Mouse (Mus musculus) monocyte, adult 2 months (primary cell): ENCODE measurements around the gene Klhdc3.

Experiments
- DNase-seq, 2 experiments: peaks; one replicate each; pipeline ENCODE4 v3.0.0; 2022; ENCODE audit warnings: low spot score in 2 of 2, low read depth in 1 of 2

The Klhdc3 gene

GRCm38 (mm10) chr17:46702506-46702905 lies 21.8 kb upstream of the Klhdc3 start:
- DNase-seq: no peak

DNA sequence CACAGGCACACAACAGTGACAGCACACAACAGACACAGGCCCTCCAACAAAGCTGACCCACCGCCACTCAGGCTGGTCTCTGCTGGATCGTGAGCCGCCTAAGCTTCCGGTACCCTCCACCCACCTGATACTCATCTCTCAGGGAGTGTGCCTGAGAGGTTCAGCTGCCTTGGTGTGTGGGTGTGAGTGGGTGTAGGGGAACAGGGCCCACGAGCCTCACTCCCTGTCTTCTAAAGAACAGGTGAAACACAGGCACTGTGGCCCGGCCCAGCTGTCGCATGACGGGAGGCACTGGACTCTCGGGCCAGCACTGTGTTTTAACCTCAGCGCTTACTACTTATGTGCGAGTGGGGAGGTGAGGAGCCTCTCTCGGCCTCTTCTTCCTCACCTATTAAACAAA lies 21.4 kb upstream of the Klhdc3 start:
- DNase-seq: no peak

DNA sequence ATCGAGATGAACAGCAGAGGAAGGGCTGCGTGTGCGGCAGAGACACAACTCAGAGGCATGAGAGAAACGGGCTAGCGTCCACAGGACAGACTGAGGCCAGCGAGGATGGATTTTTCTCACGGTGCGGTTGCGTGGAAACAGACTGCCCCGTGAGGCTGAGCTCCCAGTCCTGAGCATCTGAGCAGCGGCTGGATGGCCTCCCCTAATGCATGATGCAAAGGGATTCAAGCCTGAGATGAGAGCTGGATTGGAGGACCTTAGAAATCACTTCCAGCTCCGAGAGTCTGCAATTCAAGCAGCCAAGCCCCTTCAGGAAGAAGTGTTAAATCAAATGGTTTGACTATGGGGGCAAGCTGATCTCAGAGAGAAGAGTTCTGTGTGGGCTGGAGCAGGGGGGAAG lies 20.8 kb upstream of the Klhdc3 start:
- DNase-seq: no peak

GRCm38 (mm10) chr17:46699912-46700311 lies 19.2 kb upstream of the Klhdc3 start:
- no peak for DNase-seq

DNA sequence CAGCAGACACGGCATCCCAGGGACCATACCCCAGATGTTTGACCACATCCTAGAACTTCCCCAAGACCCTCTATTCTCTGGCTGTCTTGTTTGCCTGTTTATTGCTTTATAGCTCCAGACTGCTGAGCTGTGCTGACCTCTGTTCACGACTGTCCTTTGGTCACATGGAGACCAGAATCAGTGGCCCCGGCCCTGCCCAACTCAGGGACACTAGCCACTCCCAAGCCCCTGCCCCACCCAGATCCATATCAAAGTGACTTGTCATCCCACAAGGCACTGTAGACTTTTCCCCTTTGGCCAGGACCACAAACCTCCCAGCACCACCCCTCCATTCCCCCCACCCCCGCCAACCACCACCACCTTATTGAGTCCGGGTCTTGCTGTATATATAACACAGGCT lies 18.5 kb upstream of the Klhdc3 start:
- no peak for DNase-seq

- DNase-seq: no peak
These were observed 17.8 kb upstream of the Klhdc3 start for GRCm38 (mm10) chr17:46698515-46698914.

DNA sequence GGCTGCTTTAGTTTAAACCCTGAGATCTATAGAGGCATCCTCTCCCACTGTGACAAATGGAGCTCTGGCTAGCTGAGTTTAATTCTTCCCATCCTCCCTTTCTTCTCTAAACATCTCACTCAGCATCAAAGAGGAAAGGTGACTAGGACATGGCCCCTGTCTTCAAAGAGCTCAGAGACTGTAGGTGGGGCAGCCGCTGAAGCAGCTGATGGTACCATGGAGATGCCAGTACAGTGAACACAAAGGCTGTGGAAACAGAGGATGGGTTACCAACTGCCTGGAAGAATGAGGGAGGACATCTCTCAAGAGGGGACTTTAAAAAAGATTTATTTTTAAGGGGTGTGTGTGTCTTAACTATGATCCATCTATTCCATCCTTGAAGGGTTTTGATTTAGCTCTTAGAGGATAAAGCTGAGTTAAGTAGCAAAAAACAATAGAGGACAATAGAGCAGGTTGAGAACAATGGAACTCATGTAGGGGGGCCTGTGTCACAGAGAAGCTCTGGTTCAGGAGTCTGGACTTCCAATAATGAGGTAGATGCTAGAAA lies 13.9 kb upstream of the Klhdc3 start:
- no peak for DNase-seq

GRCm38 (mm10) chr17:46691390-46691789 lies 10.7 kb upstream of the Klhdc3 start:
- no peak for DNase-seq

DNA sequence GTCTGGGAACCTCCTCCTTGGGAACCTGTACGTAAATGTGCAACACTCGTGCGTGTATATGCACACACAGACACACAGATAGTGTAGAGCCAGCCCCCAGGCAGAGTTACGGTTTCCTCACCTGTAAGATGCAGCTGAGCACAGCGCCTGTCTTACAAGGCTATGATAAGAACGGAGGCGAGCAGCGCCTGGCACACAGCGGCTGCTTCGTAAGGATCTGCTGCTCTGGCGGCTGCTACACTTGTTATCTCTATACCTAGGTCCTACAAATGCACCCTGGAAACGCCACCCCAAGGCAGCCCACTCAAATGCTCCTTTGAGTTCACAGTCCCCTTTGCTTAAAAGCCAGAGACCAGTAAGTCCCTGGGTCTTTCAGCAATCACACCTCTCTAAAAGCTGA lies 10.0 kb upstream of the Klhdc3 start:
- DNase-seq: no peak

DNA sequence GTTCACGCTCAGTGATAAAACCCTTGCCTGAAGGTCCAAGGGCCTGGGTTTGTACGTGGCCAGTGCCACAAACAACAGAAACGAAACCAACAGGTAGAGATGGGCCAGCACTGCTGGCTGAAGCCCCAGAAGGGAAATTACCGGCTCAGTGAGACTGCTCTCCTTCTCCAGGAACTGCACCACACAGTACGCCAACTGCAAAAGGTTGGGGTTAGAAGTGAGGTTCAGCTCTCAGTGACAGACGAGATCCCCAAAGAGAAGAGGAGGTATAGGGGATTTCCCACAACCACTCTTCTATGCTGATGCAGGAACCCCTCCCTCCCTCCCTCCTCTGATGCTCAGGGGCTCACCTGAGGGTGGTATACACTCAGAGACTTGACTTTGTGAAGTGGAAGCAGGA lies 5.2 kb upstream of the Klhdc3 start:
- no peak for DNase-seq

- DNase-seq: no peak
These were observed 2.1 kb upstream of the Klhdc3 start for GRCm38 (mm10) chr17:46682654-46683389.

- no peak for DNase-seq
These were observed 878 bp upstream of the Klhdc3 start for GRCm38 (mm10) chr17:46681466-46682118.

GRCm38 (mm10) chr17:46679843-46680759 lies 613 bp downstream of the Klhdc3 start:
- DNase-seq: peak in 1 of 2 experiments; percentile 15

GRCm38 (mm10) chr17:46678911-46679310 lies 1.8 kb downstream of the Klhdc3 start:
- no peak for DNase-seq

DNA sequence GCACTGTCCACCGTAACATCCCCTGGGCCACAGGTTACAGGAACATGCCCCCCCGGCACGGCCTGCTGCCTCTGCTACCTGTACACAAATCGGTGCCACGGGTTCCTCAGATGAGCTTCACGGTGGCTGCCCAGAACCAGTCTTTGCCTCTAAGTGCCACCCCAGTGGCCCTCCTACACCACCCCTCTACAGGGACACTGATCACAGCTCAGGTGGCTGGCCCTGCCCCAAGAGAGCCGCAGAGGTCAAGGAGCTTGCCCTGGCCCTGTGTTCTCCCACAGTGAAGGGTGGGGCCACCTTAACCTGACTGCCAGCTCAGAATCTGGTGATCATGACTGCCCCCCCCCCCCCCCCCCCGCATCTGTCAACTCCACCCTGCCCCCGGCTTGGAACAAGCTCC lies 2.3 kb downstream of the Klhdc3 start, which contains the start of gene Mea1:
Gene Mea1 (plus strand): TSS at position 378 of the 400 bp plus-strand sequence.
- DNase-seq: no peak

GRCm38 (mm10) chr17:46674530-46675283 lies 6.0 kb downstream of the Klhdc3 start:
- DNase-seq: no peak

- peak; percentile 72 to 79 for DNase-seq
These were observed 6.7 kb downstream of the Klhdc3 start, which contains the start of gene Rrp36 for GRCm38 (mm10) chr17:46673850-46674529. Gene Rrp36, minus strand, starts transcription at chr17:46674352.

- no peak for DNase-seq
These were observed 10.8 kb downstream of the Klhdc3 start for GRCm38 (mm10) chr17:46669911-46670310.

DNA sequence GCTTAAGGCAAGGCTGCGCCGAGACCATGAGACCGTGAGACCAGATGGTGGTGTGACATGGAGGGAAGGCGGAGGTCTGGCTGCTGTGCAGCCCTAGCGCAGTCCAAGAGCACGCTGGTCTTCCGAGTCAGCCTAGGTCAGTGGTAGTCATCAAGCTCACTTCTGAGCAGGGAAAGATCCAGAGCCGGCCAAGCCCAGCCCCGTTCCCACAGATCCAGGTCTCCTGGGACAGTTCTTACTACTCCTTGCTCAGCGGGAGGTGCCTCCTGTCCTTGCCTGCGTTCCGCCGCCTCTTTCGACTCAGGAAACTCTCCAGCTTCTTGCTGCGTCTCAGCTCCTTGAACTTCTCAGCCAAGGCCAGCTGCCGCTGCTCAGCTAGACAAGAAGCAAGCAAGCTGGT lies 13.0 kb downstream of the Klhdc3 start:
- DNase-seq: no peak

DNA sequence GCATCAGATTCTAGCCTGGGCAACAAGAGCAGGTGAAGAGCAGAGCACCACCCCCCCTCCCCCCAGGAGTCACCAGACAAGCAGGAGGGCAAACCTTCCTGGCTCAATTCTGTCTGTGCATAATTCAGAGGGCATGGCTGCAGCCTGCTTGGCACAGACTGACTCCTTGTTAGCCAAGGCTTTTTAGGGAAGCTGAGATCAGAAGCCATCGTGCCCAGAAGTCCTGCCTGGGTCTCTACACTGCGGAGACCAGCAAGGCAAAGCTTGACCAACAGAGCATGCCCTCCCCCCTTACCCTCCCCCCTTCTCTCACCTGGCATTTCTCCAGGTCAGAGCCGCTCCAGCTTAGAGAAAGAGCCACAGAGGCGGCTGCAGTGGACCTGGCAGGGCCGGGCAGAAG lies 18.0 kb downstream of the Klhdc3 start:
- no peak for DNase-seq
